Mouse (Mus musculus): ENCODE data around the gene Prkch.

DNA sequence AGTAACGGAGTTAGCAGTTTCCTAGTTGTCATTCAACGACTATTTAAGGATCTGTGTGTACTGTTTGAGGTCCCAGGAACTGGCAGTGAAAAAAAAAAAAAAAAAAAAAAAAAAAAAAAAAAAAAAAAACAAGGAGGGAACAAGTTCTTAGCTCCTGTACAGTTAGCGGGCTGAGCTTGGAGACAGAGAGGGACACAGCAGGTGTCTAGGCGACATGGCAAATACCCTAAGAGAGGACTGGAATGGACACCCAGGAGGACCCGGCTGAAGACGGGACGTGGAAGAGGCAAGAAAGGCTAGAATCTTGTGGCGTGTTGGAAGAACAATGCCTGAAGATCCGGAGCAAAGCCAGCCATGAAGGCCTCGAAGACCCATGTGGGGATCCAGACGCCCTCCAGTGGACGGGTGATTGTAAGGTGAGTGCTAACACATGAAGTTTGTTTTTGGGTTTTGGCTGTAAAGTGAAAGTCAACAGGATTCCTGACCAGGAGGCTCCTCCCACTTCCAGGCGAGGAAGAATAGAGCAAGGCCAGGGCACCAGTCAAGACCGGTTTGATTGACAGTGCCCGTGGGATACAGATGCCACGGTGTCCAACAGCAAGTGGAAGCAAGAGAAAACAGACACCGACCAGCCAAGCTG, 47.0 kb upstream of the Prkch start:
- TF ChIP-seq CTCF (IDR thresholded peaks at IDR 0.05; ENCODE audit: insufficient read depth, low read depth, low read length) (no peak), POLR2A (IDR thresholded peaks at IDR 0.05; ENCODE audit: insufficient read depth, low read depth, low read length) (no peak)
